In genomic region chr14:55863773-55864172, GRCm38 (mm10) we compare ENCODE assay signal across 8 mouse cellular contexts. TPM values are rescaled to one million over a fixed set of nuclear protein-coding genes. Genes with fewer than 3 reads are reported as not detected.
DNase-seq lines count a peak whose midpoint lies in the region; ATAC-seq lines count a peak whose summit lies in the region.

No protein-coding gene starts in this region.

- H3K9me3 ChIP-seq in intestine, embryonic 14.5 days (ENCODE audit: control insufficient read depth, low read length): no peaks in the 10 kb centered on the region
- no peaks in the 10 kb centered on the region for H3K9me3 ChIP-seq in limb, embryonic 15.5 days

- peaks cover 68% of the 10 kb centered on the region for H3K36me3 ChIP-seq in intestine, embryonic 14.5 days (ENCODE audit: control insufficient read depth, insufficient read depth, low read length)
- peaks cover 54% of the 10 kb centered on the region for H3K36me3 ChIP-seq in limb, embryonic 15.5 days

- no peak overlapping the region for H3K27ac ChIP-seq in intestine, embryonic 14.5 days (ENCODE audit: low read depth)
- H3K27ac ChIP-seq in limb, embryonic 15.5 days: 0 out of 2 replicates have a peak overlapping the region, but pooled peaks have one; percentile 29

- peaks cover 21% of the 10 kb centered on the region for H3K4me1 ChIP-seq in intestine, embryonic 14.5 days (replicated peaks; ENCODE audit: control insufficient read depth, insufficient read depth, low read length)
- peaks cover 43% of the 10 kb centered on the region for H3K4me1 ChIP-seq in limb, embryonic 15.5 days

- peak; percentile 49 for DNase-seq in 3134 (ENCODE audit: extremely low read depth, insufficient read length, low spot score)
- DNase-seq in ES-CJ7 (ENCODE audit: low read depth, low spot score): peak; percentile 87
- DNase-seq in cerebellum, adult 8-10 months: peak; percentile 79
- peak; percentile 52 to 56 for DNase-seq in frontal cortex, postnatal 36 days (ENCODE audit: low spot score in 2 of 2)
- peak; percentile 89 for DNase-seq in intestine, embryonic 14.5 days (ENCODE audit: low spot score)
- peak; percentile 62 to 68 for DNase-seq in natural killer cell, adult 2 months (ENCODE audit: low spot score in 2 of 2)
- DNase-seq in thymus, postnatal 14 days: peak; percentile 77

- no peak overlapping the region for H3K9ac ChIP-seq in intestine, embryonic 14.5 days (ENCODE audit: low read length)
- no peak overlapping the region for H3K9ac ChIP-seq in limb, embryonic 15.5 days

- 29% methylated on average over 7 of the region's 7 CpGs for WGBS in intestine, embryonic 14.5 days
- 19% methylated on average over 7 of the region's 7 CpGs for WGBS in limb, embryonic 15.5 days

- no peak overlapping the region for H3K4me3 ChIP-seq in intestine, embryonic 14.5 days (ENCODE audit: low read depth, low read length)
- no peak overlapping the region for H3K4me3 ChIP-seq in limb, embryonic 15.5 days

- H3K4me2 ChIP-seq in intestine, embryonic 14.5 days (ENCODE audit: low read length): no peak overlapping the region
- H3K4me2 ChIP-seq in limb, embryonic 15.5 days: no peak overlapping the region

- no peaks in the 10 kb centered on the region for H3K27me3 ChIP-seq in intestine, embryonic 14.5 days (replicated peaks; ENCODE audit: control insufficient read depth, insufficient read depth, low read length)
- no peaks in the 10 kb centered on the region for H3K27me3 ChIP-seq in limb, embryonic 15.5 days

- peak; percentile 72; the same call in 1 of the 2 replicates for ATAC-seq in intestine, embryonic 14.5 days (replicated peaks; ENCODE audit: low FRiP score, low TSS enrichment, low read depth)
- 0 out of 2 replicates have a peak, but pooled peaks have one; percentile 64 for ATAC-seq in limb, embryonic 15.5 days (ENCODE audit: insufficient number of reproducible peaks, low FRiP score, low TSS enrichment, low read depth)

RNA-seq across cellular contexts. Expression of gene Nynrin, which starts 10.0 kb away (rescaled TPM):
- polyA plus RNA-seq in intestine, embryonic 14.5 days (2014; fragmentation: Nextera tagmentation; extraction: Ambion mirVana): 15.9 and 18.6 TPM in 2 replicates
- 21.6 and 25.5 TPM in 2 replicates for polyA plus RNA-seq in limb, embryonic 15.5 days (2015; fragmentation: Nextera tagmentation; extraction: Ambion mirVana)

RNA-seq across cellular contexts. Expression of gene Cbln3, which starts 20.4 kb away (rescaled TPM):
- 0.18 and 0.23 TPM in 2 replicates for polyA plus RNA-seq in intestine, embryonic 14.5 days (2014; fragmentation: Nextera tagmentation; extraction: Ambion mirVana)
- polyA plus RNA-seq in limb, embryonic 15.5 days (2015; fragmentation: Nextera tagmentation; extraction: Ambion mirVana): 0.24 and 0.46 TPM in 2 replicates

RNA-seq across cellular contexts. Expression of gene Khnyn, which starts 21.0 kb away (rescaled TPM):
- polyA plus RNA-seq in intestine, embryonic 14.5 days (2014; fragmentation: Nextera tagmentation; extraction: Ambion mirVana): 10.4 and 11.2 TPM in 2 replicates
- 18.6 and 20.5 TPM in 2 replicates for polyA plus RNA-seq in limb, embryonic 15.5 days (2015; fragmentation: Nextera tagmentation; extraction: Ambion mirVana)

RNA-seq across cellular contexts. Expression of gene Sdr39u1, which starts 36.3 kb away (rescaled TPM):
- 66.2 and 70.4 TPM in 2 replicates for polyA plus RNA-seq in intestine, embryonic 14.5 days (2014; fragmentation: Nextera tagmentation; extraction: Ambion mirVana)
- 87.1 and 91.0 TPM in 2 replicates for polyA plus RNA-seq in limb, embryonic 15.5 days (2015; fragmentation: Nextera tagmentation; extraction: Ambion mirVana)

RNA-seq across cellular contexts. Expression of gene Nfatc4, which starts 40.8 kb away (rescaled TPM):
- 34.3 and 37.4 TPM in 2 replicates for polyA plus RNA-seq in intestine, embryonic 14.5 days (2014; fragmentation: Nextera tagmentation; extraction: Ambion mirVana)
- 89.3 and 95.9 TPM in 2 replicates for polyA plus RNA-seq in limb, embryonic 15.5 days (2015; fragmentation: Nextera tagmentation; extraction: Ambion mirVana)
